Mouse (Mus musculus): ENCODE results near the gene Med22. TPM values are rescaled to one million over a fixed set of nuclear protein-coding genes. Genes with fewer than 3 reads are reported as not detected.

Gene Med22
- polyA plus RNA-seq, 1 experiment from 2014 or later, result 34.3 TPM

DNA sequence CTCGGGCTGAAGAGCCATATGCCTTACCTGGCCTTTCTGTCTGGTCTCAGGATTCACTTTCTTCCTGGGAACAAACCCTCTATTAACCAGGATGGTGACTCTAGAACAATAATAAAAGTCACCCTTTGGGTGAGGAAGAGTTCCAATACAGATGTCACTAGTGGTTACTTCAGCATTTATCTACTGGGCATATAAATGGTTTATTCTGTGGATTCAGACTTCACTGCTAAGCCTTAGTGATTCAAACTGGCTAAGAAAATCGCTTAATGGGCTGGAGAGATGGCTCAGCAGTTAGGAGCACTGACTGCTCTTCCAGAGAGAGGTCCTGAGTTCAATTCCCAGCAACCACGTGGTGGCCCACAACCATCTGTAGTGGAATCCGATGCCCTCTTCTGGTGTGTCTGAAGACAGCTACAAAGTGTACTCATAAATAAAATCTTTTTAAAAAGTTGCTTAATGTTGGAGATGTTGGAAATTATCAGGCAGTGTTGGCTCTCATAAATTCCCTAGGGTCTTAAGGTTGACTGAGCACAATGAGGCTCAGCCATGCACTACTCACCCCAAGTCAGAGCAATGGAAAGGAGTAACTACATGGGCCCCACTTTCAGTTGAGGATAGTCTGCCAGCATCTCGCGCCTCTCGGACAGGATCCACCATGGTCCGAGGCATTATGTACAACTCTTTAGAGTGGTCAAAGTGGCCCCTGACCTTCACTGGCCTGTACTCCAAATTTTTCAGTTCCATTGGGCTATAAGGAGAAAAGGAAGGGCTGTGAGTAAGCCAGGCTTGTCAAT lies 3.9 kb upstream of the Med22 start:
- no peaks in the 10 kb centered on the region for H3K9me3 ChIP-seq (ENCODE audit: control insufficient read depth, low read length)
- no peak for ATAC-seq (ENCODE audit: insufficient number of reproducible peaks, insufficient read depth, low FRiP score, low read depth)
- H3K9ac ChIP-seq (ENCODE audit: low read length), result no peak overlapping the region
- H3K36me3 ChIP-seq (ENCODE audit: control insufficient read depth, insufficient read depth, low read length), result peaks cover 56% of the 10 kb centered on the region
- H3K27me3 ChIP-seq (ENCODE audit: control insufficient read depth, insufficient read depth, low read length), result no peaks in the 10 kb centered on the region
- H3K4me1 ChIP-seq (ENCODE audit: control insufficient read depth in 2 of 2, insufficient read depth in 2 of 2, low read length in 2 of 2), result peaks cover 24 to 40% of the 10 kb centered on the region in 2 experiments
- no peak overlapping the region for H3K4me2 ChIP-seq (ENCODE audit: low read length)
- H3K4me3 ChIP-seq (ENCODE audit: control insufficient read depth in 1 of 2, insufficient read depth in 1 of 2, low read depth in 1 of 2, low read length in 2 of 2), result no peak overlapping the region
- no peak overlapping the region for H3K27ac ChIP-seq (replicated peaks in 1 of 2; ENCODE audit: control insufficient read depth in 1 of 2, insufficient read depth in 1 of 2, low read depth in 2 of 2, low read length in 2 of 2)
- 68% methylated on average over 8 of the region's 8 CpGs for whole genome bisulfite sequencing

DNA sequence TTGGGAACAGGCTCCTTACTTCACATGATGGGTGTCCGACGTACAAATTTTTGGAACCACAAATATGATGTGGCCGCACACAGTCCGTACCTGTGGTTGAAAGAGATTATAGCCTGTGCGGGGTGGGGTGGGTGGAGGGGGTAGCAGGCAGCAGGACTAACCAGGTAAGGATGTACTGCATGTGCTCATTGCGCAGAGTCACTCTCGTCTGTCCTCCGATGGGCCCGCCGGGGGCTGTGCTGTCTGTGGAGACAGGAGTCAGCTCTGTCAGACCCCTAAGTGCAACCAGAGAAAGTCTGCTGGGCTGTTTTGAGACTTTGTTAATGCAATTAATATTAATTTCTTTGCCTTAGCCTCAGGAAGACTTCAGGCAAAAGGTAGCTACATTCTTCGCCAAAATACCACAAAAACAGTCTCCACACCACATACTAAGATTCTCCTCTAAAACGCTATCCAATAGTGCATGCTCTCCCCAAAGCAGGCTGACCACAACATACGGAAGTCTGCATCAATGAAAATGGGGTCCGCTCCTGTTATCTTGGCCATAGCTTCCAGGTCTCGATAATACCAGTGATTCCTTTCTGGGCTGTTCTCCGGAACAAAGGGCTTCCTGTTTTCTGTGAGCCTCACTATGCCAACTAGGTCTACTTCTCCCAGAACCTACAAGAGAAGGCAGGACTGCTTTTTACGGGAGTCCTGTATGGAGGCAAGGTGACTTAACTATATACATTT lies 3.1 kb upstream of the Med22 start:
- Histone ChIP-seq H3K9me3 (ENCODE audit: control insufficient read depth, low read length) (no peaks in the 10 kb centered on the region), H3K4me3 (ENCODE audit: control insufficient read depth in 1 of 2, insufficient read depth in 1 of 2, low read depth in 1 of 2, low read length in 2 of 2) (no peak overlapping the region), H3K9ac (ENCODE audit: low read length) (no peak overlapping the region), H3K4me1 (ENCODE audit: control insufficient read depth in 2 of 2, insufficient read depth in 2 of 2, low read length in 2 of 2) (peaks cover 24 to 48% of the 10 kb centered on the region in 2 experiments), H3K4me2 (ENCODE audit: low read length) (no peak overlapping the region), H3K27ac (replicated peaks in 1 of 2; ENCODE audit: control insufficient read depth in 1 of 2, insufficient read depth in 1 of 2, low read depth in 2 of 2, low read length in 2 of 2) (no peak overlapping the region), H3K36me3 (ENCODE audit: control insufficient read depth, insufficient read depth, low read length) (peaks cover 48% of the 10 kb centered on the region), H3K27me3 (ENCODE audit: control insufficient read depth, insufficient read depth, low read length) (no peaks in the 10 kb centered on the region)
- no peak for ATAC-seq (ENCODE audit: insufficient number of reproducible peaks, insufficient read depth, low FRiP score, low read depth)
- WGBS, result 75% methylated on average over 17 of the region's 17 CpGs

DNA sequence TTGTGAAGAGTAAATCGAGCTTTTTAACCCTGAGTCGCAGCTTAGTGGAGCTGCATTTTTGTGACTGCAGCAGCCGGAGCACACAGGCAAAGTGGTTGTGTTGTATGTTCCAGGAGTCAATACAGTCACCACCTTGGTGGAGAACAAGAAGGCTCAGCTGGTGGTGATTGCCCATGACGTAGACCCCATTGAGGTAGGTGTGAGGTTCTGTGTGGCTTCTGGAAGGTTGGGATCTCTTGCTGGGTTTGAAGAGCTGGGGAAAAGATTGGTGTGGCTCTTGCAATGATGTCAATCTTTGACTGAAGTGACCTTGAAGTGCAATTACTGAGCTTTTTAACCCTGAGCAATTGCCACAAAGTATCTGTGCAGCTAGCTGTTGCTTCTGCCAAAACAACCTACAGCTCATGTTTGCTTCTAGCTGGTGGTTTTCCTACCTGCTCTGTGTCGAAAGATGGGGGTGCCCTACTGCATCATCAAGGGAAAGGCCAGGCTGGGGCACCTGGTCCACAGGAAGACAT lies 1.8 kb upstream of the Med22 start:
- Histone ChIP-seq H3K4me2 (ENCODE audit: low read length) (peak overlapping the region; percentile 98), H3K4me1 (ENCODE audit: control insufficient read depth in 2 of 2, insufficient read depth in 2 of 2, low read length in 2 of 2) (peaks cover 22 to 41% of the 10 kb centered on the region in 2 experiments), H3K36me3 (ENCODE audit: control insufficient read depth, insufficient read depth, low read length) (peaks cover 51% of the 10 kb centered on the region), H3K4me3 (ENCODE audit: control insufficient read depth in 1 of 2, insufficient read depth in 1 of 2, low read depth in 1 of 2, low read length in 2 of 2) (peak overlapping the region; percentile 72 to 99; a peak in 3 of 4 replicates), H3K9ac (ENCODE audit: low read length) (peak overlapping the region; percentile 99), H3K9me3 (ENCODE audit: control insufficient read depth, low read length) (no peaks in the 10 kb centered on the region), H3K27ac (replicated peaks in 1 of 2; ENCODE audit: control insufficient read depth in 1 of 2, insufficient read depth in 1 of 2, low read depth in 2 of 2, low read length in 2 of 2) (no peak overlapping the region), H3K27me3 (ENCODE audit: control insufficient read depth, insufficient read depth, low read length) (no peaks in the 10 kb centered on the region)
- ATAC-seq (ENCODE audit: insufficient number of reproducible peaks, insufficient read depth, low FRiP score, low read depth), result no peak
- WGBS, result 66% methylated on average over 5 of the region's 5 CpGs

GRCm38 (mm10) chr2:26910994-26911765 lies 703 bp upstream of the Med22 start:
- peak overlapping the region; percentile 72 to 99 for H3K4me3 ChIP-seq (ENCODE audit: control insufficient read depth in 1 of 2, insufficient read depth in 1 of 2, low read depth in 1 of 2, low read length in 2 of 2)
- peak overlapping the region; percentile 84 to 85 for H3K27ac ChIP-seq (replicated peaks in 1 of 2; ENCODE audit: control insufficient read depth in 1 of 2, insufficient read depth in 1 of 2, low read depth in 2 of 2, low read length in 2 of 2)
- peaks cover 16 to 35% of the 10 kb centered on the region in 2 experiments for H3K4me1 ChIP-seq (ENCODE audit: control insufficient read depth in 2 of 2, insufficient read depth in 2 of 2, low read length in 2 of 2)
- peak overlapping the region; percentile 99 for H3K9ac ChIP-seq (ENCODE audit: low read length)
- ATAC-seq (ENCODE audit: insufficient number of reproducible peaks, insufficient read depth, low FRiP score, low read depth), result peak; percentile 27
- peak overlapping the region; percentile 98 for H3K4me2 ChIP-seq (ENCODE audit: low read length)
- no peaks in the 10 kb centered on the region for H3K27me3 ChIP-seq (ENCODE audit: control insufficient read depth, insufficient read depth, low read length)
- H3K9me3 ChIP-seq (ENCODE audit: control insufficient read depth, low read length), result no peaks in the 10 kb centered on the region
- under 1% methylated on average over 37 of the region's 37 CpGs for WGBS
- H3K36me3 ChIP-seq (ENCODE audit: control insufficient read depth, insufficient read depth, low read length), result peaks cover 62% of the 10 kb centered on the region

DNA sequence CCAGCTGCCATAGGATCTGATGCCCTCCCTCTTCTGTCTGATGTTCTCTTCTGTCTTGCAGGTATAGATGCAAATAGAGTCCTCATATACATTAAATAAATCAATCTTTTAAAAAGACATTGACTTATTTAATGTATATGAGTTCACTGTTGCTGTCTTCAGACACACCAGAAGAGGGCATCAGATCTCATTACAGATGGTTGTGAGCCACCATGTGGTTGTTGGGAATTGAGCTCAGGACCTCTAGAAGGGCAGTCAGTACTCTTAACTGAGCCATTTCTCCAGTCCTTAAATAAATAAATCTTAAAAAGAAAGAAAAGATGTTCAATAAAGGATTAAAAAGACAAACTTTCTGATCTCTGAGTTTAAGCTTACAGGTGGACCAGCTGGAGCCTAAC lies 1.1 kb downstream of the Med22 start:
- peaks cover 11 to 25% of the 10 kb centered on the region in 2 experiments for H3K4me1 ChIP-seq (ENCODE audit: control insufficient read depth in 2 of 2, insufficient read depth in 2 of 2, low read length in 2 of 2)
- peak overlapping the region in 1 of 2 experiments; percentile 86; a peak in 1 of 4 replicates for H3K27ac ChIP-seq (replicated peaks in 1 of 2; ENCODE audit: control insufficient read depth in 1 of 2, insufficient read depth in 1 of 2, low read depth in 2 of 2, low read length in 2 of 2)
- peak overlapping the region; percentile 86 for H3K4me2 ChIP-seq (ENCODE audit: low read length)
- H3K9me3 ChIP-seq (ENCODE audit: control insufficient read depth, low read length), result no peaks in the 10 kb centered on the region
- H3K36me3 ChIP-seq (ENCODE audit: control insufficient read depth, insufficient read depth, low read length), result peaks cover 75% of the 10 kb centered on the region
- H3K4me3 ChIP-seq (ENCODE audit: control insufficient read depth in 1 of 2, insufficient read depth in 1 of 2, low read depth in 1 of 2, low read length in 2 of 2), result peak overlapping the region; percentile 70 to 72; a peak in 3 of 4 replicates
- ATAC-seq (ENCODE audit: insufficient number of reproducible peaks, insufficient read depth, low FRiP score, low read depth), result no peak
- no peaks in the 10 kb centered on the region for H3K27me3 ChIP-seq (ENCODE audit: control insufficient read depth, insufficient read depth, low read length)
- peak overlapping the region; percentile 90 for H3K9ac ChIP-seq (ENCODE audit: low read length)

GRCm38 (mm10) chr2:26908710-26909386 lies 1.6 kb downstream of the Med22 start:
- peak overlapping the region; percentile 86 for H3K4me2 ChIP-seq (ENCODE audit: low read length)
- H3K4me1 ChIP-seq (ENCODE audit: control insufficient read depth in 2 of 2, insufficient read depth in 2 of 2, low read length in 2 of 2), result peaks cover 11 to 29% of the 10 kb centered on the region in 2 experiments
- no peaks in the 10 kb centered on the region for H3K27me3 ChIP-seq (ENCODE audit: control insufficient read depth, insufficient read depth, low read length)
- 75% methylated on average over 18 of the region's 18 CpGs for WGBS
- H3K9me3 ChIP-seq (ENCODE audit: control insufficient read depth, low read length), result no peaks in the 10 kb centered on the region
- peaks cover 71% of the 10 kb centered on the region for H3K36me3 ChIP-seq (ENCODE audit: control insufficient read depth, insufficient read depth, low read length)
- H3K4me3 ChIP-seq (ENCODE audit: control insufficient read depth in 1 of 2, insufficient read depth in 1 of 2, low read depth in 1 of 2, low read length in 2 of 2), result peak overlapping the region; percentile 0 to 72; a peak in 1 of 4 replicates
- no peak overlapping the region for H3K27ac ChIP-seq (replicated peaks in 1 of 2; ENCODE audit: control insufficient read depth in 1 of 2, insufficient read depth in 1 of 2, low read depth in 2 of 2, low read length in 2 of 2)
- H3K9ac ChIP-seq (ENCODE audit: low read length), result peak overlapping the region; percentile 90
- no peak for ATAC-seq (ENCODE audit: insufficient number of reproducible peaks, insufficient read depth, low FRiP score, low read depth)

DNA sequence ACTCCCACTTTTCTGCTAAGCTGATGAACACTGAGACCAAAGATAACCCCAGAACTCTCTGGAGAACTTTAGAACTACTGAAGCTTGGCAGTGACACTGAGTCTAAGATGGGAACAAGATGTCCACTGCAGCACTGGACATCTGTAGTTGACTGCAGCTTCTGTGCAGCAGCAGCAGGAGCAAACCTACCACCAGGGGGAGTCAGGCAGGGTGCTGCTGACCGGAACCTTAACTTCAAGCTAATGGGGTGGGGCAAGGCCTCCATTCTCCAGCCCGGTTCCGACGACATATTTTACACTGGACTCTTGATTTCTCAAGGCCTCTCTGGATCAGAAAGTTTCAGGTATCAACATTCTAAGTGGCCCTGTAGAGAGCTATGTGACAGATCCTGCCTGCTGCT lies 3.4 kb downstream of the Med22 start:
- H3K4me2 ChIP-seq (ENCODE audit: low read length), result no peak overlapping the region
- no peaks in the 10 kb centered on the region for H3K9me3 ChIP-seq (ENCODE audit: control insufficient read depth, low read length)
- H3K4me3 ChIP-seq (ENCODE audit: control insufficient read depth in 1 of 2, insufficient read depth in 1 of 2, low read depth in 1 of 2, low read length in 2 of 2), result no peak overlapping the region
- ATAC-seq (ENCODE audit: insufficient number of reproducible peaks, insufficient read depth, low FRiP score, low read depth), result no peak
- H3K4me1 ChIP-seq (ENCODE audit: control insufficient read depth in 2 of 2, insufficient read depth in 2 of 2, low read length in 2 of 2), result peaks cover 9 to 34% of the 10 kb centered on the region in 2 experiments
- 68% methylated on average over 4 of the region's 4 CpGs for WGBS
- H3K27me3 ChIP-seq (ENCODE audit: control insufficient read depth, insufficient read depth, low read length), result no peaks in the 10 kb centered on the region
- no peak overlapping the region for H3K9ac ChIP-seq (ENCODE audit: low read length)
- peaks cover 53% of the 10 kb centered on the region for H3K36me3 ChIP-seq (ENCODE audit: control insufficient read depth, insufficient read depth, low read length)
- no peak overlapping the region for H3K27ac ChIP-seq (replicated peaks in 1 of 2; ENCODE audit: control insufficient read depth in 1 of 2, insufficient read depth in 1 of 2, low read depth in 2 of 2, low read length in 2 of 2)

All from heart, embryonic 14.5 days (tissue).